In the genomic region with DNA sequence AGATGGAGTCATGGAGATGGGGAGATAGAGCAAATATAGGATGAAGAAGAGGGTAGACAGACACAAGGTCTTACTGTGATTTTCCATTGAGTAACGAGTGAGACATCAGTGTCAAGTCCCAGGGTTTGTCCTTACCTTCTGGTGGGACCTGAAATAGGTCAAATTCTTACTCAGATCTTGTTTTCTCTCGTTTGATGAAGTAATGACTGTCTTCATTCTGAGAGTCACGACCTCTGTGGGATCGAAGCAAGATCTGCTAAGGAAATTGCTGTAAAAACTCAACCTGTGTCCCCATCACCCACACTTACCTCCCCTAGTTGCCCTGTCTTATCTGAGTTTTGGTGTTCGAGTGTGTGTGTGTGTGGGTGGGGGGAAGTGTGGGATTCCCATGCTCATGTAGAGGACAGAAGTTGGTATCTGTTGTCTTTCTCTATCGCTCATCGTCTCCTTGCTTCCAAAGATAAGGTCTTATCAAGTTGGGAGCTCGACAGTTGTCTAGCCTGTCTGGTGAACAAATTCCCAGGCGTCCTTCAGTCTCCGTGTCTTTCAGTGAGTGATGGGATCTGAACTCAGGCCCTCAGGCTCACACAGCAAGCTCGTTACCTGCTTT, we compare ENCODE assay signal across 13 mouse cellular contexts. TPM values are rescaled to one million over a fixed set of nuclear protein-coding genes. Genes with fewer than 3 reads are reported as not detected.
DNase-seq lines count a peak whose midpoint lies in the region; ATAC-seq and TF ChIP-seq lines count a peak whose summit lies in the region.
"Had no signal": no experiment of that assay in that cellular context is flagged by ENCODE, and none has a peak within 500 bp of the region (broad histone marks: within the 10 kb centered on the region; RNA-seq: fewer than 3 reads in every experiment).

No protein-coding gene starts in this region.

- no peak overlapping the region for H3K4me2 ChIP-seq in heart, embryonic 14.5 days (ENCODE audit: low read length)
- no peak overlapping the region for H3K4me2 ChIP-seq in lung, embryonic 14.5 days
- H3K4me2 ChIP-seq in stomach, embryonic 15.5 days = no peak overlapping the region
- H3K4me2 ChIP-seq: hindbrain, embryonic 12.5 days; midbrain, embryonic 11.5 days; neural tube, embryonic 12.5 days had no signal

- H3K36me3 ChIP-seq in heart, embryonic 14.5 days (ENCODE audit: control insufficient read depth, insufficient read depth, low read length) = peaks cover 35% of the 10 kb centered on the region
- peaks cover 3% of the 10 kb centered on the region; the same call in 1 of the 2 replicates for H3K36me3 ChIP-seq in lung, embryonic 14.5 days (ENCODE audit: insufficient read depth)
- H3K36me3 ChIP-seq in stomach, embryonic 15.5 days = no peaks in the 10 kb centered on the region
- H3K36me3 ChIP-seq: neural tube, embryonic 12.5 days had no signal

- no peaks in the 10 kb centered on the region for H3K27me3 ChIP-seq in heart, embryonic 14.5 days (ENCODE audit: control insufficient read depth, insufficient read depth, low read length)
- H3K27me3 ChIP-seq in lung, embryonic 14.5 days (ENCODE audit: insufficient read depth, low read length) = no peaks in the 10 kb centered on the region
- H3K27me3 ChIP-seq in stomach, embryonic 15.5 days (replicated peaks) = no peaks in the 10 kb centered on the region
- H3K27me3 ChIP-seq: hindbrain, embryonic 12.5 days; neural tube, embryonic 12.5 days had no signal

- no peak overlapping the region for H3K4me3 ChIP-seq in heart, embryonic 14.5 days (ENCODE audit: control insufficient read depth in 1 of 2, insufficient read depth in 1 of 2, low read depth in 1 of 2, low read length in 2 of 2)
- H3K4me3 ChIP-seq in lung, embryonic 14.5 days (ENCODE audit: low read depth, low read length) = no peak overlapping the region
- no peak overlapping the region for H3K4me3 ChIP-seq in embryonic fibroblast, embryonic 13.5 days (ENCODE audit: insufficient read depth, low read length)
- no peak overlapping the region for H3K4me3 ChIP-seq in stomach, embryonic 15.5 days (replicated peaks)
- H3K4me3 ChIP-seq: hindbrain, embryonic 12.5 days; left cerebral cortex, adult 2 months; neural tube, embryonic 12.5 days had no signal

- peaks cover 35 to 78% of the 10 kb centered on the region in 2 experiments for H3K4me1 ChIP-seq in heart, embryonic 14.5 days (ENCODE audit: control insufficient read depth in 2 of 2, insufficient read depth in 2 of 2, low read length in 2 of 2)
- peaks cover 25% of the 10 kb centered on the region for H3K4me1 ChIP-seq in lung, embryonic 14.5 days (ENCODE audit: insufficient read depth)
- H3K4me1 ChIP-seq in embryonic fibroblast, embryonic 13.5 days (ENCODE audit: control insufficient read depth, insufficient read depth, low read length) = peaks cover 35% of the 10 kb centered on the region
- H3K4me1 ChIP-seq in stomach, embryonic 15.5 days = peaks cover 11% of the 10 kb centered on the region
- H3K4me1 ChIP-seq: hindbrain, embryonic 12.5 days had no signal

- no peak for DNase-seq in heart, adult 8-10 months (ENCODE audit: low spot score)
- DNase-seq in lung, embryonic 14.5 days = no peak
- no peak for DNase-seq in lung, postnatal 14 days
- DNase-seq: cerebellum, adult 18-20 months; thymus, postnatal 4 days had no signal

- WGBS in heart, embryonic 14.5 days = 39% methylated on average over 11 of the region's 11 CpGs
- 68% methylated on average over 11 of the region's 11 CpGs for WGBS in lung, embryonic 14.5 days
- WGBS in stomach, embryonic 15.5 days = 77% methylated on average over 11 of the region's 11 CpGs

- no peak for TF ChIP-seq POLR2A in embryonic fibroblast, embryonic 13.5 days (IDR thresholded peaks at IDR 0.05; ENCODE audit: low read depth, low read length)

- TF ChIP-seq CTCF in lung, embryonic 14.5 days (IDR thresholded peaks at IDR 0.05; ENCODE audit: low read depth) = no peak
- TF ChIP-seq CTCF in embryonic fibroblast, embryonic 13.5 days (IDR thresholded peaks at IDR 0.05; ENCODE audit: borderline replicate concordance, insufficient read depth, low read length) = no peak

- no peak overlapping the region for H3K9ac ChIP-seq in heart, embryonic 14.5 days (ENCODE audit: low read length)
- no peak overlapping the region for H3K9ac ChIP-seq in lung, embryonic 14.5 days
- no peak overlapping the region for H3K9ac ChIP-seq in stomach, embryonic 15.5 days
- H3K9ac ChIP-seq: hindbrain, embryonic 12.5 days; neural tube, embryonic 12.5 days had no signal

- peak overlapping the region; percentile 3 to 84 for H3K27ac ChIP-seq in heart, embryonic 14.5 days (replicated peaks in 1 of 2; ENCODE audit: control insufficient read depth in 1 of 2, insufficient read depth in 1 of 2, low read depth in 2 of 2, low read length in 2 of 2)
- H3K27ac ChIP-seq in lung, embryonic 14.5 days (ENCODE audit: low read depth) = peak overlapping the region; percentile 1; the same call in 1 of the 2 replicates
- peak overlapping the region; percentile 94 for H3K27ac ChIP-seq in embryonic fibroblast, embryonic 13.5 days (ENCODE audit: insufficient read depth, low read length)
- 0 out of 2 replicates have a peak overlapping the region, but pooled peaks have one; percentile 9 for H3K27ac ChIP-seq in stomach, embryonic 15.5 days
- H3K27ac ChIP-seq: hindbrain, embryonic 12.5 days; left cerebral cortex, adult 2 months; neural tube, embryonic 12.5 days had no signal

- no peak for ATAC-seq in heart, embryonic 14.5 days (ENCODE audit: insufficient number of reproducible peaks, insufficient read depth, low FRiP score, low read depth)
- no peak for ATAC-seq in lung, embryonic 14.5 days (ENCODE audit: insufficient read depth)
- ATAC-seq in stomach, embryonic 15.5 days (ENCODE audit: insufficient read depth, low FRiP score, low read depth) = no peak
- no peak for ATAC-seq in activated CD4-positive, CD25-positive, alpha-beta regulatory T cell, adult 4 months

- no peaks in the 10 kb centered on the region for H3K9me3 ChIP-seq in heart, embryonic 14.5 days (ENCODE audit: control insufficient read depth, low read length)
- no peaks in the 10 kb centered on the region for H3K9me3 ChIP-seq in lung, embryonic 14.5 days (ENCODE audit: low read depth, low read length)
- H3K9me3 ChIP-seq in stomach, embryonic 15.5 days = no peaks in the 10 kb centered on the region
- H3K9me3 ChIP-seq: hindbrain, embryonic 12.5 days; neural tube, embryonic 12.5 days had no signal

RNA-seq across cellular contexts. Expression of gene Adam19, which starts 28.1 kb away (rescaled TPM):
- 21.1 and 22.7 TPM in 2 replicates for polyA plus RNA-seq in heart, embryonic 14.5 days (2014; fragmentation: Nextera tagmentation; extraction: Ambion mirVana)
- total RNA-seq in heart, adult 8-10 months (2022) = 10 to 100 TPM; 17.7 to 42.4 (median 24.0) TPM
- polyA plus RNA-seq in lung, embryonic 14.5 days (2014; fragmentation: Nextera tagmentation; extraction: Ambion mirVana) = 25.4 and 27.0 TPM in 2 replicates
- polyA plus RNA-seq in embryonic fibroblast, embryonic 13.5 days (2011; ENCODE audit: insufficient read length, low read depth, missing spikeins) = 91.6 and 111 TPM in 2 replicates
- 17.1 and 20.4 TPM in 2 replicates for polyA plus RNA-seq in stomach, embryonic 15.5 days (2015; fragmentation: Nextera tagmentation; extraction: Ambion mirVana)
- 10 to 100 TPM; 74.6 to 85.8 TPM for polyA plus RNA-seq in activated CD4-positive, CD25-positive, alpha-beta regulatory T cell, adult 4 months (2017; shearing (Covaris generic))

RNA-seq across cellular contexts. Expression of gene Gm12166, which starts 31.8 kb away (rescaled TPM):
- 4.6 and 4.9 TPM in 2 replicates for polyA plus RNA-seq in heart, embryonic 14.5 days (2014; fragmentation: Nextera tagmentation; extraction: Ambion mirVana)
- total RNA-seq in heart, adult 8-10 months (2022) = 1 to 10 TPM in 2 of 4 experiments, under 1 TPM in 2; 0.43 to 1.3 (median 0.96) TPM
- 4.9 and 6.1 TPM in 2 replicates for polyA plus RNA-seq in lung, embryonic 14.5 days (2014; fragmentation: Nextera tagmentation; extraction: Ambion mirVana)
- 3.0 and 15.8 TPM in 2 replicates for polyA plus RNA-seq in embryonic fibroblast, embryonic 13.5 days (2011; ENCODE audit: insufficient read length, low read depth, missing spikeins)
- polyA plus RNA-seq in stomach, embryonic 15.5 days (2015; fragmentation: Nextera tagmentation; extraction: Ambion mirVana) = 5.5 and 11.1 TPM in 2 replicates
- polyA plus RNA-seq in activated CD4-positive, CD25-positive, alpha-beta regulatory T cell, adult 4 months (2017; shearing (Covaris generic)) = 10 to 100 TPM; 19.9 to 53.2 TPM

Comparison
In these comparisons a context has a peak if more than half of its experiments do, and no peak if none do; other contexts are left out.
1. H3K27ac ChIP-seq: peak in every context shown above with its lines; median percentile 94 in embryonic fibroblast, embryonic 13.5 days; 44 in heart, embryonic 14.5 days; 9 in stomach, embryonic 15.5 days; 1 in lung, embryonic 14.5 days.